Mouse (Mus musculus) CH12.LX (cell line): ENCODE data around the gene Timp2. TPM values are rescaled to one million over a fixed set of nuclear protein-coding genes. Genes with fewer than 3 reads are reported as not detected.

Experiments used
- DNase-seq: peaks from one replicate; pipeline ENCODE4 v3.0.0-alpha.2; 2013; ENCODE audit errors: extremely low read depth
- H3K27ac ChIP-seq: 2 replicates; pipeline ENCODE4 v1.5.1; 2012; ENCODE audit warnings: low read depth, mild to moderate bottlenecking, control low read depth, moderate library complexity; ENCODE audit not compliant: insufficient read depth
- H3K27me3 ChIP-seq: replicated peaks from 2 replicates; pipeline ENCODE3; 2012; ENCODE audit warnings: inconsistent platforms
- H3K36me3 ChIP-seq, 2 experiments: replicated peaks in 1 of 2; 2 replicates each; pipeline versions ENCODE3 to v1.6.1; 2012; ENCODE audit warnings: inconsistent platforms in 1 of 2, low read length in 1 of 2, mild to moderate bottlenecking in 1 of 2, mixed read lengths in 1 of 2, moderate library complexity in 1 of 2; ENCODE audit not compliant: control insufficient read depth in 1 of 2, insufficient read depth in 1 of 2
- H3K4me1 ChIP-seq, 2 experiments: 2 replicates each; pipeline ENCODE4 v1.6.1; 2012; ENCODE audit warnings: inconsistent platforms in 1 of 2, moderate library complexity in 1 of 2; ENCODE audit not compliant: insufficient read depth in 2 of 2, control insufficient read depth in 1 of 2
- H3K4me2 ChIP-seq: 2 replicates; pipeline ENCODE4 v1.6.1; 2012; ENCODE audit warnings: low read depth, mild to moderate bottlenecking, control low read depth; ENCODE audit not compliant: poor library complexity, insufficient read depth, severe bottlenecking
- H3K4me3 ChIP-seq, 3 experiments: fragments of 150-350 bp in 1 of 3; sonication (generic) in 1 of 3; replicated peaks in 1 of 3; 2 replicates each; pipeline versions ENCODE3 to v1.5.1; 2011 to 2012; ENCODE audit warnings: low read depth in 2 of 3, low read length in 2 of 3, mild to moderate bottlenecking in 2 of 3, moderate library complexity in 2 of 3, control low read depth in 1 of 3, improper control_type of control experiment in 1 of 3, inconsistent platforms in 1 of 3, mixed read lengths in 1 of 3; ENCODE audit not compliant: poor library complexity in 1 of 3
- H3K79me2 ChIP-seq: replicated peaks from 2 replicates; pipeline ENCODE4 v1.6.1; 2012; ENCODE audit warnings: mild to moderate bottlenecking, moderate library complexity; ENCODE audit not compliant: control insufficient read depth, poor library complexity, insufficient read depth, severe bottlenecking; ENCODE audit errors: extremely low read depth
- H3K9ac ChIP-seq: 2 replicates; pipeline ENCODE4 v1.6.1; 2012; ENCODE audit warnings: low read depth, mild to moderate bottlenecking, control low read depth, moderate library complexity; ENCODE audit not compliant: insufficient read depth
- H3K9me3 ChIP-seq: replicated peaks from 2 replicates; pipeline ENCODE3; 2012; ENCODE audit warnings: low read length, inconsistent platforms, mixed read lengths
- CHD1 ChIP-seq: IDR thresholded peaks from 2 replicates; pipeline ENCODE4 v1.6.1; 2012; ENCODE audit warnings: low read depth, low read length, improper control_type of control experiment, inconsistent platforms
- ELF1 ChIP-seq: IDR thresholded peaks from 2 replicates; pipeline ENCODE4 v1.6.1; 2014; ENCODE audit warnings: low read depth, mild to moderate bottlenecking, inconsistent platforms, low read length, improper control_type of control experiment
- EP300 ChIP-seq: IDR thresholded peaks from 2 replicates; pipeline ENCODE4 v1.6.1; 2011; ENCODE audit warnings: low read length, improper control_type of control experiment
- IRF4 ChIP-seq: IDR thresholded peaks from 2 replicates; pipeline ENCODE4 v1.6.1; 2014; ENCODE audit warnings: low read depth, mild to moderate bottlenecking, inconsistent platforms, low read length, improper control_type of control experiment
- JUND ChIP-seq: conservative IDR thresholded peaks from 2 replicates; pipeline ENCODE4 v1.6.1; 2011; ENCODE audit warnings: low read depth, low read length, improper control_type of control experiment
- MAX ChIP-seq: IDR thresholded peaks from 2 replicates; pipeline ENCODE4 v1.6.1; 2011; ENCODE audit warnings: low read length, improper control_type of control experiment
- MEF2A ChIP-seq: IDR thresholded peaks from 2 replicates; pipeline ENCODE4 v1.6.1; 2014; ENCODE audit warnings: low read depth, mild to moderate bottlenecking, inconsistent platforms, low read length, improper control_type of control experiment, borderline replicate concordance
- MXI1 ChIP-seq: IDR thresholded peaks from 2 replicates; pipeline ENCODE4 v1.6.1; 2011; ENCODE audit warnings: mild to moderate bottlenecking, low read depth, low read length, improper control_type of control experiment
- NELFE ChIP-seq: IDR thresholded peaks from 2 replicates; pipeline ENCODE4 v1.6.1; 2011; ENCODE audit warnings: low read depth, low read length, improper control_type of control experiment
- PAX5 ChIP-seq: IDR thresholded peaks from 2 replicates; pipeline ENCODE4 v1.6.1; 2012; ENCODE audit warnings: low read length, inconsistent platforms, mixed read lengths
- POLR2AphosphoS2 ChIP-seq: IDR thresholded peaks from 2 replicates; pipeline ENCODE4 v1.6.1; 2011; ENCODE audit warnings: low read depth, low read length, improper control_type of control experiment
- RAD21 ChIP-seq: IDR thresholded peaks from 2 replicates; pipeline ENCODE4 v1.6.1; 2011; ENCODE audit warnings: low read depth, mild to moderate bottlenecking, low read length, improper control_type of control experiment, moderate library complexity
- SIN3A ChIP-seq: IDR thresholded peaks from 2 replicates; pipeline ENCODE4 v1.6.1; 2012; ENCODE audit warnings: low read length, improper control_type of control experiment, inconsistent platforms
- SMC3 ChIP-seq: IDR thresholded peaks from 2 replicates; pipeline ENCODE4 v1.6.1; 2011; ENCODE audit warnings: low read depth, low read length, improper control_type of control experiment
- UBTF ChIP-seq: IDR thresholded peaks from 2 replicates; pipeline ENCODE4 v1.6.1; 2012; ENCODE audit warnings: low read depth, mild to moderate bottlenecking, inconsistent platforms, low read length, improper control_type of control experiment, moderate library complexity
- USF1 ChIP-seq: IDR thresholded peaks from 2 replicates; pipeline ENCODE4 v1.6.1; 2014; ENCODE audit warnings: low read depth, mild to moderate bottlenecking, inconsistent platforms, low read length, improper control_type of control experiment
- ZC3H11A ChIP-seq: IDR thresholded peaks from 2 replicates; pipeline ENCODE4 v1.6.1; 2012; ENCODE audit warnings: low read depth, mild to moderate bottlenecking, inconsistent platforms, low read length, improper control_type of control experiment
- ZMIZ1 ChIP-seq: IDR thresholded peaks from 2 replicates; pipeline ENCODE4 v1.6.1; 2012; ENCODE audit warnings: low read depth, mild to moderate bottlenecking, inconsistent platforms, low read length, improper control_type of control experiment
- dilution Hi-C: fragments of 300-500 bp; cut with MboI; formaldehyde crosslinking; loops from 2 replicates; pipeline ENCODE4 v1.14.3; 2020; ENCODE audit warnings: low sequenced_read_pairs; ENCODE audit not compliant: extremely low pct_unique_long_range_greater_than_20kb, extremely low pct_ligation_motif_present
- in situ Hi-C: fragments of 300-500 bp; cut with MboI; formaldehyde crosslinking; loops from 3 replicates; pipeline ENCODE4 v1.14.3; 2019; ENCODE audit warnings: low sequenced_read_pairs, low pct_ligation_motif_present, low pct_unique_long_range_greater_than_20kb, mixed read lengths
- polyA plus RNA-seq: library from polyadenylated mRNA; unstranded; fragments of >175 nt; gene quantifications from 2 replicates; pipeline ENCODE4 v1.2.1, GENCODE M21; 2012; ENCODE audit warnings: low read depth; ENCODE audit not compliant: insufficient read length
- total RNA-seq, 2 experiments: library from RNA; depleted of rRNA; stranded (reverse); fragments of 300-350 nt in 1 of 2; fragments of >200 nt in 1 of 2; gene quantifications; 2 replicates each; pipeline ENCODE4 v1.2.3; 2012 to 2014

Gene Timp2
- total and polyA plus RNA-seq, 3 experiments = 0.34 TPM; not detected in 2

DNA sequence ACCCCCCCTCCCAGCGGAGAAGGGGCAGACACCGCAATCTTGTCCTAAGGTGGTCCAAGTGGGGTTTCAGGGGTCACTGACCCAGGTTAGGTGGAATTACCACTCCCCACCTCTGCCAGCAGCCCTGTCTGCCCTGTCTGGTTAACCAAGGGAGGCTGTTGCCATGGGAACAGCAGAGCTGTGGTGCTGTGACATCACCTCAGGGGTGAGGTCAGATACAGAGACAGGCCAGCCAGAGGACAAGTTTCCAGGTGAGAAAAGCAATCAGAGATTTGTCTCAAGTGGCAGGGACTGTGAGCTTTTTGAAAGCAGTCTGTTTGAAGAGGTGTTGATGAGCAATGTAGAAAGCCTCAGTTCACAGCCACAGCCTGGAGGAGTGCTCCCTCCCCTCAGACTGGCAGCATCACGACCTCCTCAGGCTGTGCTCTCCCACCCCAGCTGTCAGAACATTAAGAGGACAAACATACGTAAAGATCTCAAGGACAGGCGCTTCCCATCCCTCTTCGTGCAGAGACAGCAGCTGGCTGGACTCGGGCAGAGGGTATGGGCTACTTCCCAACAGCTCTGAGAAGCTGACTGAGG lies 13.0 kb downstream of the Timp2 start, which contains the start of gene Cep295nl:
TSS of gene Cep295nl (minus strand) at position 101 of the 582 bp plus-strand sequence.
- peak; percentile 73 for DNase-seq
- Histone ChIP-seq H3K27ac (no peak within 1 kb of the TSS), H3K27me3 (peaks cover 26% of the 10 kb centered on the region), H3K9ac (no peak within 1 kb of the TSS), H3K79me2 (no peaks in the 10 kb centered on the region), H3K4me2 (no peak within 1 kb of the TSS), H3K4me3 (no peak within 1 kb of the TSS), H3K9me3 (no peaks in the 10 kb centered on the region), H3K36me3 (no peaks in the 10 kb centered on the region), H3K4me1 (peaks cover 17 to 46% of the 10 kb centered on the region in 2 experiments)
- TF ChIP-seq PAX5 (no peak), MXI1 (peak; percentile 74; the same call in 1 of the 2 replicates), ZMIZ1 (no peak), NELFE (no peak)
- in situ Hi-C loops (no loop called here), dilution Hi-C loops (no loop called here)

DNA sequence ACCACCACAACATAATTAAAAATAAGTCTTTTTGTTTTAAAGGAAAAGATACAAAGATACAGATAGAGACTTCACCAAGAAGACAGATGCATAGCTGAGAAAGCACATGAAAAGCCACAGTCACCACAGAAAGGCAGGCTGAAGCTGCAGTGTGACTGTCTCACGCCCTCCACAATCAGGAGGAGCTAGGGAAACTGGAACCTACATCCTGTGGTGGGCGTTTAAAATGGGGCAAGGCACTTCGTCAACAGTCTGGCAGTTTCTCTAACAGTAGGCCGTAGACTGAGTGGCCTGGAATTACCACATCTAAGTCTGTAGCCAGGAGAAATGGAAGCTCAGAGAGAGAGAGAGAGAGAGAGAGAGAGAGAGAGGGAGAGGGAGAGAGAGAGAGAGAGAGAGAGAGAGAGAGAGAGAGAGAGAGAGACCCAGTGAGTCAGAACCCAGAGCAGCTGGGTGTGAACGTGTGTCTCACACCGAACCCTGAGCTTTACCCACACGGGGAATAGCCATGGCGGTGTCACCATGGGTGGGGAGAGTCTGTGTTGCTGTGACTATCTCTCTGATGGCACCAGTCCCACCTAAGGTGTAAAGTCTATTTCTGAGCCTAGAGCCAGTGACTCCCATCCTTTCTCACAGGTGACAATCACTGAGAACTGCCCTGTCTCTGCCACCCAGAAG lies 17.9 kb downstream of the Timp2 start:
- Histone ChIP-seq H3K9me3 (no peaks in the 10 kb centered on the region), H3K4me3 (no peak overlapping the region), H3K4me2 (no peak overlapping the region), H3K79me2 (no peaks in the 10 kb centered on the region), H3K9ac (no peak overlapping the region), H3K27ac (no peak overlapping the region)
- DNase-seq = no peak
- dilution Hi-C loops = no loop called here
- TF ChIP-seq ELF1 = no peak
- no peak for TF ChIP-seq IRF4
- no peak for TF ChIP-seq MEF2A
- TF ChIP-seq USF1 = no peak
- no peak for TF ChIP-seq SIN3A
- TF ChIP-seq SMC3 = no peak
- TF ChIP-seq JUND = no peak
- TF ChIP-seq POLR2AphosphoS2 = no peak
- no peak for TF ChIP-seq MAX
- no peak for TF ChIP-seq RAD21
- TF ChIP-seq EP300 = no peak
- TF ChIP-seq UBTF = no peak
- TF ChIP-seq CHD1 = no peak
- no peak for TF ChIP-seq ZC3H11A
- TF ChIP-seq, all 38 proteins: peak for 0
- in situ Hi-C loops = no loop called here
- Histone ChIP-seq H3K27me3 (peaks cover 55% of the 10 kb centered on the region), H3K4me1 (peaks cover 6 to 9% of the 10 kb centered on the region in 2 experiments), H3K36me3 (no peaks in the 10 kb centered on the region)
